Mouse (Mus musculus): ENCODE data around the gene Dner. TPM values are rescaled to one million over a fixed set of nuclear protein-coding genes. Genes with fewer than 3 reads are reported as not detected.
"Not testable (repeated sequence)": the region's sequence is repeated elsewhere in the genome, so short reads cannot be mapped to it uniquely, and the experiment has no call there.

Gene Dner
- polyA plus RNA-seq, 2 experiments from 2014 or later: not detected

- ATAC-seq: no peak
These were observed 305.1 kb downstream of the Dner start for GRCm38 (mm10) chr1:84390961-84391360.

GRCm38 (mm10) chr1:84387616-84388015 lies 308.4 kb downstream of the Dner start:
- ATAC-seq: no peak

- no peak for ATAC-seq
These were observed 309.4 kb downstream of the Dner start for GRCm38 (mm10) chr1:84386481-84387146.

- ATAC-seq: no peak
These were observed 313.3 kb downstream of the Dner start for GRCm38 (mm10) chr1:84382709-84383108.

GRCm38 (mm10) chr1:84382064-84382463 lies 314.0 kb downstream of the Dner start:
- no peak for ATAC-seq

- no peak for ATAC-seq
These were observed 315.1 kb downstream of the Dner start for GRCm38 (mm10) chr1:84380895-84381294.

- ATAC-seq: no peak
These were observed 328.3 kb downstream of the Dner start for GRCm38 (mm10) chr1:84367733-84368132.

- ATAC-seq: no peak
These were observed 329.5 kb downstream of the Dner start for GRCm38 (mm10) chr1:84366553-84366952.

- ATAC-seq: no peak
These were observed 332.1 kb downstream of the Dner start, which contains the start of gene Pid1 for GRCm38 (mm10) chr1:84363967-84364366. TSS of gene Pid1 (minus strand) at chr1:84364180.

GRCm38 (mm10) chr1:84362709-84363617 lies 333.1 kb downstream of the Dner start:
- no peak for ATAC-seq

GRCm38 (mm10) chr1:84362209-84362608 lies 333.8 kb downstream of the Dner start:
- ATAC-seq: no peak

GRCm38 (mm10) chr1:84361389-84361788 lies 334.6 kb downstream of the Dner start:
- ATAC-seq: no peak

GRCm38 (mm10) chr1:84359611-84360500 lies 336.2 kb downstream of the Dner start:
- ATAC-seq: no peak

GRCm38 (mm10) chr1:84357216-84357615 lies 338.8 kb downstream of the Dner start:
- ATAC-seq: no peak

GRCm38 (mm10) chr1:84350262-84350661 lies 345.8 kb downstream of the Dner start:
- ATAC-seq: no peak

- no peak for ATAC-seq
These were observed 348.1 kb downstream of the Dner start for GRCm38 (mm10) chr1:84347796-84348476.

GRCm38 (mm10) chr1:84332797-84333196 lies 363.2 kb downstream of the Dner start:
- ATAC-seq: not testable (repeated sequence)

GRCm38 (mm10) chr1:84331861-84332260 lies 364.2 kb downstream of the Dner start:
- not testable (repeated sequence) for ATAC-seq

- ATAC-seq: no peak
These were observed 370.7 kb downstream of the Dner start for GRCm38 (mm10) chr1:84325309-84325708.

- no peak for ATAC-seq
These were observed 374.7 kb downstream of the Dner start for GRCm38 (mm10) chr1:84321327-84321726.

Data from activated CD4-positive, CD25-positive, alpha-beta regulatory T cell, adult 4 months (primary cell).